Mouse (Mus musculus) CD4-positive, CD25-positive, alpha-beta regulatory T cell, adult 2 months (primary cell): ENCODE results near the gene Rab43.
"Not testable (repeated sequence)": the region's sequence is repeated elsewhere in the genome, so short reads cannot be mapped to it uniquely, and the experiment has no call there.

ENCODE experiments used
- DNase-seq: peaks from one replicate; pipeline ENCODE4 v3.0.0-alpha.2; 2012; ENCODE audit warnings: low read depth, low spot score

Rab43 gene

GRCm38 (mm10) chr6:87786621-87787020, 25.3 kb downstream of the Rab43 start:
- DNase-seq = no peak

GRCm38 (mm10) chr6:87784033-87784432, 27.9 kb downstream of the Rab43 start:
- DNase-seq = no peak

GRCm38 (mm10) chr6:87780546-87781301, 31.2 kb downstream of the Rab43 start:
- DNase-seq = no peak

- no peak for DNase-seq
Observed at GRCm38 (mm10) chr6:87779174-87780165, 32.5 kb downstream of the Rab43 start.

- DNase-seq = no peak
Observed at GRCm38 (mm10) chr6:87778294-87779173, 33.4 kb downstream of the Rab43 start.

- no peak for DNase-seq
Observed at GRCm38 (mm10) chr6:87777842-87778241, 34.1 kb downstream of the Rab43 start, which contains the start of gene Gp9. Gene Gp9, plus strand, starts transcription at chr6:87778072.

GRCm38 (mm10) chr6:87776663-87777062, 35.3 kb downstream of the Rab43 start:
- DNase-seq = no peak

- DNase-seq = no peak
Observed at GRCm38 (mm10) chr6:87775588-87776245, 36.2 kb downstream of the Rab43 start.

- DNase-seq = no peak
Observed at GRCm38 (mm10) chr6:87774909-87775308, 37.1 kb downstream of the Rab43 start.

- no peak for DNase-seq
Observed at GRCm38 (mm10) chr6:87774466-87774865, 37.5 kb downstream of the Rab43 start.

- DNase-seq = peak; percentile 33
Observed at GRCm38 (mm10) chr6:87770626-87771025, 41.3 kb downstream of the Rab43 start.

GRCm38 (mm10) chr6:87764296-87764695, 47.7 kb downstream of the Rab43 start:
- DNase-seq = not testable (repeated sequence)

GRCm38 (mm10) chr6:87763376-87764280, 48.3 kb downstream of the Rab43 start:
- peak; percentile 69 for DNase-seq

GRCm38 (mm10) chr6:87762161-87762560, 49.8 kb downstream of the Rab43 start:
- DNase-seq = no peak

GRCm38 (mm10) chr6:87759850-87760249, 52.1 kb downstream of the Rab43 start:
- DNase-seq = no peak

GRCm38 (mm10) chr6:87759404-87759803, 52.6 kb downstream of the Rab43 start:
- no peak for DNase-seq

- DNase-seq = no peak
Observed at GRCm38 (mm10) chr6:87756896-87757295, 55.1 kb downstream of the Rab43 start.

GRCm38 (mm10) chr6:87755196-87755595, 56.8 kb downstream of the Rab43 start:
- no peak for DNase-seq

- DNase-seq = no peak
Observed at GRCm38 (mm10) chr6:87751574-87751973, 60.4 kb downstream of the Rab43 start.
